Comparison of ENCODE assay signal across 8 mouse cellular contexts in genomic region chr7:45682144-45683126, GRCm38 (mm10). TPM values are rescaled to one million over a fixed set of nuclear protein-coding genes. Genes with fewer than 3 reads are reported as not detected.
A peak's percentile ranks its signal among the peaks of the same experiment; 100 is the strongest.
DNase-seq lines count a peak whose midpoint lies in the region; ATAC-seq and TF ChIP-seq lines count a peak whose summit lies in the region.

No protein-coding gene starts in this region.

- peak; percentile 92 for DNase-seq in ES-E14 (ENCODE audit: low read depth, low spot score)
- peak; percentile 85 for DNase-seq in cerebellum, adult 11 months
- DNase-seq in heart, postnatal 36 days: peak; percentile 85 to 89
- DNase-seq in layer of hippocampus, adult 18-20 months (ENCODE audit: low spot score in 2 of 2): peak; percentile 80 to 90
- DNase-seq in lung, adult 18-20 months: peak; percentile 86 to 91

- TF ChIP-seq CTCF in testis, adult 2 months (IDR thresholded peaks at IDR 0.05; ENCODE audit: control insufficient read depth, insufficient read depth, insufficient replicate concordance, low read depth, low read length): peak; percentile 85

- peak overlapping the region; percentile 32 for H3K4me2 ChIP-seq in forebrain, embryonic 15.5 days (replicated peaks)
- H3K4me2 ChIP-seq in neural tube, embryonic 14.5 days (ENCODE audit: low read depth, low read length): peak overlapping the region; percentile 23

- H3K4me3 ChIP-seq in ES-E14 (ENCODE audit: insufficient read depth in 1 of 2, low read depth in 1 of 2, low read length in 2 of 2, poor library complexity in 1 of 2, severe bottlenecking in 1 of 2): peak overlapping the region; percentile 11 to 15; a peak in 1 of 4 replicates
- H3K4me3 ChIP-seq in forebrain, embryonic 15.5 days: peak overlapping the region; percentile 16
- no peak overlapping the region for H3K4me3 ChIP-seq in neural tube, embryonic 14.5 days (ENCODE audit: low read depth, low read length)
- H3K4me3 ChIP-seq in testis, adult 2 months (ENCODE audit: control insufficient read depth, low read depth, low read length): no peak overlapping the region

- intact Hi-C loops in heart, postnatal 36 days (cut with DNase I): loop anchor here (1.0 to 5.0 kb wide), 4 partner anchors 40 to 125 kb away; no protein-coding TSS in a partner anchor

- TF ChIP-seq POLR2A in testis, adult 2 months (IDR thresholded peaks at IDR 0.05; ENCODE audit: control insufficient read depth, low read depth, low read length): no peak

- H3K9ac ChIP-seq in ES-E14 (ENCODE audit: insufficient read depth, low read depth, low read length, poor library complexity, severe bottlenecking): peak overlapping the region; percentile 76
- H3K9ac ChIP-seq in forebrain, embryonic 15.5 days (replicated peaks): 0 out of 2 replicates have a peak overlapping the region, but pooled peaks have one; percentile 33
- no peak overlapping the region for H3K9ac ChIP-seq in neural tube, embryonic 14.5 days (replicated peaks; ENCODE audit: low read depth, low read length)

- H3K9me3 ChIP-seq in ES-E14 (ENCODE audit: control insufficient read depth, insufficient read depth, low read depth, low read length): no peaks in the 10 kb centered on the region
- H3K9me3 ChIP-seq in forebrain, embryonic 15.5 days: no peaks in the 10 kb centered on the region
- no peaks in the 10 kb centered on the region for H3K9me3 ChIP-seq in neural tube, embryonic 14.5 days (ENCODE audit: control insufficient read depth, low read length)

- no peaks in the 10 kb centered on the region for H3K27me3 ChIP-seq in forebrain, embryonic 15.5 days
- H3K27me3 ChIP-seq in neural tube, embryonic 14.5 days (ENCODE audit: control insufficient read depth, insufficient read depth, low read length): no peaks in the 10 kb centered on the region
- H3K27me3 ChIP-seq in testis, adult 2 months (ENCODE audit: control insufficient read depth, insufficient read depth, low read length): no peaks in the 10 kb centered on the region

- WGBS in forebrain, embryonic 15.5 days: 29% methylated on average over 14 of the region's 14 CpGs
- WGBS in neural tube, embryonic 14.5 days: 30% methylated on average over 14 of the region's 14 CpGs

- H3K27ac ChIP-seq in ES-E14 (ENCODE audit: insufficient read depth, low read depth, low read length, poor library complexity, severe bottlenecking): peak overlapping the region; percentile 62
- H3K27ac ChIP-seq in forebrain, embryonic 15.5 days (replicated peaks): peak overlapping the region; percentile 69
- no peak overlapping the region for H3K27ac ChIP-seq in neural tube, embryonic 14.5 days (ENCODE audit: low read depth, low read length)
- H3K27ac ChIP-seq in testis, adult 2 months (ENCODE audit: control insufficient read depth, insufficient read depth, low read depth, low read length): no peak overlapping the region

- no peaks in the 10 kb centered on the region; the same call in 1 of the 2 replicates for H3K36me3 ChIP-seq in ES-E14 (ENCODE audit: control insufficient read depth, insufficient read depth, low read length, poor library complexity, severe bottlenecking)
- no peaks in the 10 kb centered on the region for H3K36me3 ChIP-seq in forebrain, embryonic 15.5 days
- no peaks in the 10 kb centered on the region for H3K36me3 ChIP-seq in neural tube, embryonic 14.5 days (ENCODE audit: control insufficient read depth, insufficient read depth, low read length)
- no peaks in the 10 kb centered on the region for H3K36me3 ChIP-seq in testis, adult 2 months (ENCODE audit: control insufficient read depth, insufficient read depth, low read length)

- in situ Hi-C loops in ES-E14 (cut with MboI; ENCODE audit: low sequenced_read_pairs in 2 of 2, unreplicated experiment in 2 of 2): no loop called here

- H3K4me1 ChIP-seq in ES-E14 (ENCODE audit: control insufficient read depth in 2 of 2, insufficient read depth in 2 of 2, low read length in 2 of 2, poor library complexity in 1 of 2): peaks cover 0 to 11% of the 10 kb centered on the region in 2 experiments; a peak in 1 of 4 replicates
- peaks cover 8% of the 10 kb centered on the region for H3K4me1 ChIP-seq in forebrain, embryonic 15.5 days
- H3K4me1 ChIP-seq in neural tube, embryonic 14.5 days (ENCODE audit: control insufficient read depth, insufficient read depth, low read length): no peaks in the 10 kb centered on the region; the same call in 1 of the 2 replicates
- H3K4me1 ChIP-seq in testis, adult 2 months (ENCODE audit: control insufficient read depth, insufficient read depth, low read length): no peaks in the 10 kb centered on the region; the same call in 1 of the 2 replicates

- ATAC-seq in forebrain, embryonic 15.5 days (replicated peaks): peak; percentile 79
- ATAC-seq in neural tube, embryonic 14.5 days (ENCODE audit: low read depth): peak; percentile 64; the same call in 1 of the 2 replicates

TF ChIP-seq in ES-E14, 5 proteins besides CTCF, POLR2A, EP300 and RAD21:
- no peak for TF ChIP-seq MAFK (IDR thresholded peaks at IDR 0.05; ENCODE audit: insufficient read depth, low read depth, low read length)
- peak; percentile 73; the same call in 1 of the 2 replicates for TF ChIP-seq ZC3H11A (IDR thresholded peaks at IDR 0.05; ENCODE audit: borderline replicate concordance, low read depth, low read length)
- peak; percentile 43; the same call in 1 of the 2 replicates for TF ChIP-seq HCFC1 (IDR thresholded peaks at IDR 0.05; ENCODE audit: borderline replicate concordance, insufficient read depth, low read length)
- TF ChIP-seq CHD2 (IDR thresholded peaks at IDR 0.05; ENCODE audit: low read depth, low read length): no peak

RNA-seq across cellular contexts. Expression of gene Ntn5, which starts 1.4 kb away (rescaled TPM):
- 0.54 and 0.74 TPM in 2 replicates for total RNA-seq in ES-E14 (2012; rRNA removed)
- polyA plus RNA-seq in forebrain, embryonic 15.5 days (2015; fragmentation: Nextera tagmentation; extraction: Ambion mirVana): 0.29 and 0.45 TPM in 2 replicates
- total RNA-seq in heart, postnatal 36 days (2021): under 1 TPM in 1 of 2 experiments, not detected in 1; 0.22 TPM
- total RNA-seq in layer of hippocampus, adult 18-20 months (2021): 10 to 100 TPM in 1 of 2 experiments, 1 to 10 TPM in 1; 6.8 to 13.4 TPM
- polyA plus RNA-seq in neural tube, embryonic 14.5 days (2014; fragmentation: Nextera tagmentation; extraction: Ambion mirVana): 1.8 TPM in 1 of 2 replicates, not detected in the other
- polyA plus RNA-seq in testis, adult 2 months (2012; rRNA removed): 6.5 and 10.8 TPM in 2 replicates

RNA-seq across cellular contexts. Expression of gene Sec1, which starts 11.8 kb away (rescaled TPM):
- total RNA-seq in ES-E14 (2012; rRNA removed): 4.5 and 7.6 TPM in 2 replicates
- 0.14 TPM in 1 of 2 replicates, not detected in the other for polyA plus RNA-seq in forebrain, embryonic 15.5 days (2015; fragmentation: Nextera tagmentation; extraction: Ambion mirVana)
- under 1 TPM in 1 of 2 experiments, not detected in 1; 0.22 TPM for total RNA-seq in heart, postnatal 36 days (2021)
- 1 to 10 TPM; 2.5 to 3.5 TPM for total RNA-seq in layer of hippocampus, adult 18-20 months (2021)
- 0.13 and 0.54 TPM in 2 replicates for polyA plus RNA-seq in neural tube, embryonic 14.5 days (2014; fragmentation: Nextera tagmentation; extraction: Ambion mirVana)
- polyA plus RNA-seq in testis, adult 2 months (2012; rRNA removed): 61.0 and 71.6 TPM in 2 replicates

RNA-seq across cellular contexts. Expression of gene Fut2, which starts 16.2 kb away (rescaled TPM):
- total RNA-seq in ES-E14 (2012; rRNA removed): 0.27 and 0.37 TPM in 2 replicates
- polyA plus RNA-seq in forebrain, embryonic 15.5 days (2015; fragmentation: Nextera tagmentation; extraction: Ambion mirVana): 0.31 TPM in 1 of 2 replicates, not detected in the other
- total RNA-seq in heart, postnatal 36 days (2021): 1 to 10 TPM in 1 of 2 experiments, under 1 TPM in 1; 0.28 to 2.0 TPM
- total RNA-seq in layer of hippocampus, adult 18-20 months (2021): under 1 TPM in 1 of 2 experiments, not detected in 1; 0.12 TPM
- 0.15 and 0.51 TPM in 2 replicates for polyA plus RNA-seq in neural tube, embryonic 14.5 days (2014; fragmentation: Nextera tagmentation; extraction: Ambion mirVana)
- 0.37 and 0.42 TPM in 2 replicates for polyA plus RNA-seq in testis, adult 2 months (2012; rRNA removed)

RNA-seq across cellular contexts. Expression of gene Car11, which starts 17.2 kb away (rescaled TPM):
- total RNA-seq in ES-E14 (2012; rRNA removed): 4.4 and 7.9 TPM in 2 replicates
- polyA plus RNA-seq in forebrain, embryonic 15.5 days (2015; fragmentation: Nextera tagmentation; extraction: Ambion mirVana): 39.0 and 39.8 TPM in 2 replicates
- 1 to 10 TPM; 6.2 to 6.7 TPM for total RNA-seq in heart, postnatal 36 days (2021)
- total RNA-seq in layer of hippocampus, adult 18-20 months (2021): 100 to 1,000 TPM; 182 TPM
- 31.9 and 32.8 TPM in 2 replicates for polyA plus RNA-seq in neural tube, embryonic 14.5 days (2014; fragmentation: Nextera tagmentation; extraction: Ambion mirVana)
- 2.3 and 3.3 TPM in 2 replicates for polyA plus RNA-seq in testis, adult 2 months (2012; rRNA removed)

RNA-seq across cellular contexts. Expression of gene Dbp, which starts 22.5 kb away (rescaled TPM):
- 10.0 and 10.6 TPM in 2 replicates for total RNA-seq in ES-E14 (2012; rRNA removed)
- polyA plus RNA-seq in forebrain, embryonic 15.5 days (2015; fragmentation: Nextera tagmentation; extraction: Ambion mirVana): 3.6 and 4.1 TPM in 2 replicates
- total RNA-seq in heart, postnatal 36 days (2021): 100 to 1,000 TPM in 1 of 2 experiments, 10 to 100 TPM in 1; 44.4 to 158 TPM
- total RNA-seq in layer of hippocampus, adult 18-20 months (2021): 10 to 100 TPM; 47.6 to 50.2 TPM
- 2.5 and 2.6 TPM in 2 replicates for polyA plus RNA-seq in neural tube, embryonic 14.5 days (2014; fragmentation: Nextera tagmentation; extraction: Ambion mirVana)
- 11.2 and 12.9 TPM in 2 replicates for polyA plus RNA-seq in testis, adult 2 months (2012; rRNA removed)

Comparison
In these comparisons a context has a peak if more than half of its experiments do, and no peak if none do; other contexts are left out.
1. H3K27ac ChIP-seq: peak in ES-E14 (single experiment) and forebrain, embryonic 15.5 days (single experiment); none in neural tube, embryonic 14.5 days (single experiment) and testis, adult 2 months (single experiment).
2. H3K4me3 ChIP-seq: peak in ES-E14 (2 of 2) and forebrain, embryonic 15.5 days (single experiment); none in neural tube, embryonic 14.5 days (single experiment) and testis, adult 2 months (single experiment).
3. Peak in every context shown above with its lines, with median percentiles within 50 percentile points of each other: DNase-seq.